Mouse (Mus musculus): Measurements from ENCODE around the gene Tpsb2. TPM values are rescaled to one million over a fixed set of nuclear protein-coding genes. Genes with fewer than 3 reads are reported as not detected.

Tpsb2 gene
- polyA plus RNA-seq (2015; fragmentation: Nextera tagmentation; extraction: Ambion mirVana), result not detected in 2 replicates

DNA sequence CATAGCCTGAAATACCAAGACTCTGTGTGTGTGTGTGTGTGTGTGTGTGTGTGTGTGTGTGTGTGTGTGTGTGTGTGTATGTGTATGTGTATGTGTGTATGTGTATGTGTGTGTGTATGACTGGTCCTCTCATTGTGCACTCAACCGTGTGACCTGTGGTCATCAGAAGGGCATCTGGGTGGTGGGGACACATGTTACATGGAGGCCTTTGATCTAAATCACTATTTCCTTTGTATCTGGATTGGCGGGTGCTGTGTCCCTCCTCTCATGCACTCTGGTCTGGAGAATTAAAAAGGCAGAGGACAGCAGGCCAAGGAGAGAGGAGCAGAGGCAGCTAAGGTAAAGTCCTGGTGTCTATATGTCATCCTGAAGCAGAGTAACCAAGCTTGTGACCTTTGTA is at the start of gene Tpsb2:
Gene Tpsb2, plus strand, starts transcription at position 301 of the 400 bp plus-strand sequence.
- ATAC-seq (ENCODE audit: extremely low read depth, insufficient number of reproducible peaks, low FRiP score, low TSS enrichment), result no peak
- H3K27ac ChIP-seq (replicated peaks), result no peak within 1 kb of the TSS
- H3K27me3 ChIP-seq (replicated peaks), result peaks cover 25% of the 10 kb centered on the region
- no peaks in the 10 kb centered on the region for H3K36me3 ChIP-seq
- no peak within 1 kb of the TSS for H3K9ac ChIP-seq
- H3K9me3 ChIP-seq, result no peaks in the 10 kb centered on the region
- H3K4me3 ChIP-seq, result no peak within 1 kb of the TSS
- no peak within 1 kb of the TSS for H3K4me2 ChIP-seq
- 64% methylated on average over 2 of the region's 2 CpGs for WGBS
- H3K4me1 ChIP-seq, result no peaks in the 10 kb centered on the region

DNA sequence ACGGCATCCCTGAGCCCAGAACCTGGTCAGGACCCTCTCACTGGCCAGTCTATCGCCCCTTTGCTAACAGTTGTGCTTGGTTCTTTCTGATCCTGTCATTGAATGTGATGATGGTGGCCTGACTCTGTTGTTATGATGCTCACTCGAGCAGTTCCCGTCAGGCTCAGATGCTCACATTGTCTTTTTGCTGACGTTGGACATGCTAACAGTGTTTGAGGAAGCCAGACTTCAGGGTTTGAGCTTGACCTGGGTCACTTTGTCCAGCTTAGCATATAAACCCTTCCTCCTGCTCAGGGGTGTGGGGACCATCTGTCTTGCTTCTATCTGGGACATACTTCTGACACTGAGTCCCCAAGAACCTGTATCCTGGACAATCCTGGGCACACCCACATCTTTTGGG is 47.8 kb upstream of the Tpsb2 start, which contains the start of gene Prss29:
Gene Prss29, plus strand, starts transcription at position 301 of the 400 bp plus-strand sequence.
- Histone ChIP-seq H3K27me3 (replicated peaks) (peaks cover 34% of the 10 kb centered on the region; the same call in 1 of the 2 replicates), H3K9me3 (no peaks in the 10 kb centered on the region), H3K27ac (replicated peaks) (no peak within 1 kb of the TSS), H3K4me2 (no peak within 1 kb of the TSS), H3K9ac (no peak within 1 kb of the TSS), H3K4me1 (no peaks in the 10 kb centered on the region), H3K36me3 (no peaks in the 10 kb centered on the region), H3K4me3 (no peak within 1 kb of the TSS)
- WGBS, result 66% methylated on average over 5 of the region's 5 CpGs
- no peak for ATAC-seq (ENCODE audit: extremely low read depth, insufficient number of reproducible peaks, low FRiP score, low TSS enrichment)

DNA sequence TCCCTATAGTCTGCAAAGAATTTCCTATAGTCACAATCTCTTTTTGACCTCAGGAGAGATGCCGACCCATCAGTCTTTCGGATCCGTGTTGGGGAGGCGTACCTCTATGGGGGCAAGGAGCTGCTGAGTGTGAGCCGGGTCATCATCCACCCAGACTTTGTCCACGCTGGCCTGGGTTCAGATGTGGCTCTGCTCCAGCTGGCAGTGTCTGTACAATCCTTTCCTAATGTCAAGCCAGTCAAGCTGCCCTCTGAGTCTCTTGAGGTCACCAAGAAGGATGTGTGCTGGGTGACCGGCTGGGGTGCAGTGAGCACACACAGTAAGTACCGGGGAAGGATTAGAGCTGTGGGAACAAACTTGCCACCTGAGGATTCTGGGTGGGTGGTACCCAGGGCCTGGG is 45.3 kb upstream of the Tpsb2 start:
- Histone ChIP-seq H3K4me2 (no peak overlapping the region), H3K9me3 (no peaks in the 10 kb centered on the region), H3K27me3 (replicated peaks) (peaks cover 39% of the 10 kb centered on the region; the same call in 1 of the 2 replicates), H3K27ac (replicated peaks) (no peak overlapping the region), H3K4me3 (no peak overlapping the region), H3K36me3 (no peaks in the 10 kb centered on the region), H3K9ac (no peak overlapping the region), H3K4me1 (no peaks in the 10 kb centered on the region)
- ATAC-seq (ENCODE audit: extremely low read depth, insufficient number of reproducible peaks, low FRiP score, low TSS enrichment), result no peak
- WGBS, result 85% methylated on average over 8 of the region's 8 CpGs

DNA sequence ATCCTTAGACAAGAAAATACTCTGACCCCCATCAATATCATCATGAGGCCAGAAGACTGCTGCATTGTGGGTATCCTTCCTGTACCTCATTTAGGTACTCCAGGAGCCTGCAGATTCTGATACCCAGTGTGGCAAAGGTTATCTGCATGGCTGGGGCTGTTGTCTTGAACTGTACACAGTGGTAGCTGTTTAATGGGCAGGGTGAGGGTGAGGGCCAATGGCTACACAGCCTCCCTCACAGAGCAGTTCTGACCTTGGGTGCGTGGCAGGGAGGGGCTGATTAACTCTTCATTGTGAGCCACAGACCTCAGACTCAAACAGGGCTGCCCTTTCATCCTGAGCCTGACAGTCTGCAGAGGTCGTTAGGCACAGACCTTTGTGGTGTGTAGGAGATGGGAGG is 43.2 kb upstream of the Tpsb2 start:
- H3K36me3 ChIP-seq, result no peaks in the 10 kb centered on the region
- no peaks in the 10 kb centered on the region for H3K4me1 ChIP-seq
- H3K4me3 ChIP-seq, result no peak overlapping the region
- no peaks in the 10 kb centered on the region for H3K9me3 ChIP-seq
- WGBS, result 14% methylated on average over 2 of the region's 2 CpGs
- H3K9ac ChIP-seq, result no peak overlapping the region
- H3K27me3 ChIP-seq (replicated peaks), result peaks cover 39% of the 10 kb centered on the region; the same call in 1 of the 2 replicates
- no peak overlapping the region for H3K4me2 ChIP-seq
- ATAC-seq (ENCODE audit: extremely low read depth, insufficient number of reproducible peaks, low FRiP score, low TSS enrichment), result no peak
- H3K27ac ChIP-seq (replicated peaks), result no peak overlapping the region

DNA sequence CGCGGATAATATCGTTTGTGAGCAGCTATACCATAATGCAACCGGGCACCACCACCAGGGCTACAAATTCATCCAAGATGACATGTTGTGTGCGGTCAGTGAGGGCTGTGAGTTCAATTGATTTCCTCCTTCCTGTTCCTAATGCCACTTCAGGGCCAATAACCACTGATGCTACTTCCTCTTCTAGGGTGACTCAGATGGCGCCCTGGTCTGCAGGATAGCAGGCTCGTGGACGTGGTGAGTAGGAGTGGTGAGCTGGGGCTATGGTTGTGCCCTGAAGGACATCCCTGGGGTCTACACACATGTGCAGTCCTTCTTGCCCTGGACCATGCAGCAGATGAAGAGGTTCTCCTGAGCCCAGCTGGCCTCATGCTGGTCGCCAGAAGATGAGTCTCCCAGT is 33.8 kb upstream of the Tpsb2 start:
- Histone ChIP-seq H3K4me1 (no peaks in the 10 kb centered on the region), H3K27me3 (replicated peaks) (peaks cover 62% of the 10 kb centered on the region), H3K4me2 (no peak overlapping the region), H3K4me3 (no peak overlapping the region), H3K27ac (replicated peaks) (no peak overlapping the region), H3K36me3 (no peaks in the 10 kb centered on the region), H3K9ac (no peak overlapping the region), H3K9me3 (no peaks in the 10 kb centered on the region)
- 59% methylated on average over 9 of the region's 9 CpGs for WGBS
- ATAC-seq (ENCODE audit: extremely low read depth, insufficient number of reproducible peaks, low FRiP score, low TSS enrichment), result no peak

DNA sequence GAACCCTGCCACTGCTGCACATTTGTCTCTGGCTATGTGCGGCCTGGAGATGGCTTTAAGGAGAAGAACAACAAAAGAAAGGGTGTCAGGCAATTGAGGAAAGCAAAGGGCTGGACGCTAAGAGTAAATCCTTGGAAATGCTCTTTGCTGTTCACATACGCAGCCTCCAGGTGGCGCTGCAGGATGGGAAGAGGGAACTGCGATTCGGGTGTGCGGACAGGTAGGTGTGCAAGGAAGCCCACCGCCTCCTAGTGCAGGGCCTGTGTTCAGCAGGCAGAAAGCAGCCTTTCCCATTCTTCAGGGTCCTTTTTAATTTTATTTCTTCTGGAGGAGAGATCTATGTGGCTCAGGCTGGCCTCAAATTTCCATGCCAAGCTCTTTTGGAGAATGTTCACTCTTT is 32.2 kb upstream of the Tpsb2 start:
- Histone ChIP-seq H3K27ac (replicated peaks) (no peak overlapping the region), H3K4me1 (no peaks in the 10 kb centered on the region), H3K9ac (no peak overlapping the region), H3K9me3 (no peaks in the 10 kb centered on the region), H3K4me2 (no peak overlapping the region), H3K4me3 (no peak overlapping the region), H3K36me3 (no peaks in the 10 kb centered on the region), H3K27me3 (replicated peaks) (peaks cover 59% of the 10 kb centered on the region)
- WGBS, result 1% methylated on average over 8 of the region's 8 CpGs
- no peak for ATAC-seq (ENCODE audit: extremely low read depth, insufficient number of reproducible peaks, low FRiP score, low TSS enrichment)

DNA sequence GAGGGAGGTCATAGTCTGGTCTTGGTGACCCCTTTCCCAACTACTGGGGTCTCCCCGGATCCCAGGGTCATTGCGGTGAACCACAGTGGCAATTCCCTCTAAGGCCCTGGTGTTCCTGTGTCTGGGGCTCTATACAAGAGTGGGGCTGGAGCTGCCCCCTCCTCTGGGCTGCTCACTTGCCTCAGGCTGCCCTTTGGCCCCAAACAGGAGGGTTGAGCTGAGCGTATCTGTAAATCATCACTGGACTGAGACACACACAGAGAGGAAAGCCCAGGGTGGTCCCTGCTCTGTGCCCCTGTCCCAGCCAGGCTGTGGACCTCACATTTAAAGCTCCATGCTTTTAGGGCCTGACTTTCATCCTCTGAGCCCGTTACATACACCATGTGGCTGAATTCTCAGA is 27.9 kb upstream of the Tpsb2 start:
- no peak for ATAC-seq (ENCODE audit: extremely low read depth, insufficient number of reproducible peaks, low FRiP score, low TSS enrichment)
- H3K4me2 ChIP-seq, result no peak overlapping the region
- H3K9me3 ChIP-seq, result no peaks in the 10 kb centered on the region
- no peaks in the 10 kb centered on the region for H3K4me1 ChIP-seq
- no peak overlapping the region for H3K9ac ChIP-seq
- no peak overlapping the region for H3K27ac ChIP-seq (replicated peaks)
- WGBS, result 79% methylated on average over 4 of the region's 4 CpGs
- no peaks in the 10 kb centered on the region for H3K36me3 ChIP-seq
- peaks cover 21% of the 10 kb centered on the region for H3K27me3 ChIP-seq (replicated peaks)
- no peak overlapping the region for H3K4me3 ChIP-seq

DNA sequence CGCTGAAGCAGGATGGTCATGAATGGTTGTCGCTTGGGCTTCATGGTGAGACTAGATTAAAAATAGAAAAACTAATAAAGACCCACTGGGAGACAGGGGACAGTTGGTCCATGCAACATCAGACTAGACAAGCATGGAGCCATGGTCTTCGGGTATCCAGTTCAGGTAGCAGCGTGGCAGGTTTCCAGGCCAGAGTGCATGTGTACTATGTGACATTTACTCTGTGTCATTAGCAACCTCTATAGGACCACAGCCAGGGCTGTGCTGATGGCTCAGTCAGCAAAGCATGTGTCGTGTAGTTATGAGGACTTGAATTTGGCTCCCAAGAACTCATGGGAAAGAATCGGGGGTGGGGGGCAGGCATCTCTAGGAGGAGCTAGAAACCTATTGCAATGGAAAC is 26.1 kb upstream of the Tpsb2 start:
- Histone ChIP-seq H3K9me3 (no peaks in the 10 kb centered on the region), H3K4me3 (no peak overlapping the region), H3K27me3 (replicated peaks) (peaks cover 7% of the 10 kb centered on the region; the same call in 1 of the 2 replicates), H3K9ac (no peak overlapping the region), H3K36me3 (no peaks in the 10 kb centered on the region), H3K4me2 (no peak overlapping the region), H3K27ac (replicated peaks) (no peak overlapping the region), H3K4me1 (no peaks in the 10 kb centered on the region)
- ATAC-seq (ENCODE audit: extremely low read depth, insufficient number of reproducible peaks, low FRiP score, low TSS enrichment), result no peak
- WGBS, result 77% methylated on average over 6 of the region's 6 CpGs

DNA sequence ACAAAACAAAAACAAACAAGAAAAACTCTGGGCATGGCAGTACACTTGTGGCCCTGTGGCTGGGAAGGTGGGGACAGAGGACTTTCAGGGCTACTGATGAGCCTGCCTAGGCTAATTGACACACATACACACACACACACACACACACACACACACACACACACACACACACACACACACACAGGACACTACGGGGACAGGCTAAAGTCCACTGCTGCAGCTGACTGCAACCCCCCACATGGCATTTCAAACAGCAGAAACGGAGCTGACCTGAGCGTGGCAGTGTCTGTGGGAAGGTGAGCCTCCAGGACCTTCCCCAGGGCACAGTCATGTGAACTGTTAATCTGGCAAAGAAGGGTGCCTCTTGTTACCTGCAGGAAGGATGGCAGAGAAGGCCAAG is 24.6 kb upstream of the Tpsb2 start:
- Histone ChIP-seq H3K36me3 (no peaks in the 10 kb centered on the region), H3K27ac (replicated peaks) (no peak overlapping the region), H3K4me1 (no peaks in the 10 kb centered on the region), H3K4me2 (no peak overlapping the region), H3K9ac (no peak overlapping the region), H3K9me3 (no peaks in the 10 kb centered on the region), H3K4me3 (no peak overlapping the region), H3K27me3 (replicated peaks) (peaks cover 9% of the 10 kb centered on the region; the same call in 1 of the 2 replicates)
- no peak for ATAC-seq (ENCODE audit: extremely low read depth, insufficient number of reproducible peaks, low FRiP score, low TSS enrichment)
- 65% methylated on average over 3 of the region's 3 CpGs for WGBS

DNA sequence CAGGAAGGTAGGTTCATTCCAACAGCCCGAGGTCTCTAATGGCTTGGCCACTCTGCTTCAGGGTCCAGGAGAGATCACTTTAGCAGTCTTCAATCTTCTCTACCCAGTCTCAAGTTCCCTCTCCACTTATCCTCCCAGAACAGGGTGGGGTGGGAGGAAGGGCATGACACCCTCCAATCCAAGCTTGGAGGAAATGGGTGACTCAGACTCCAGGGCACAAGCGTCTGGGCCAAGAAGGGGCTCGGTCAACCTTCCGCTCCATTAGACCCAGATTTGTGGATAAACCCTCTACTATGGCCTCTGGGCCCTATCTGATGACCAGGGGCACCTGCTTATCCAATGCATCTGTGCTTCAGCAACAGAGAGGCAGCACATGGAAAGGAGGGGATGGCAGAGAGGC is 20.6 kb upstream of the Tpsb2 start, which contains the start of gene Tpsab1:
Gene Tpsab1, minus strand, starts transcription at position 101 of the 400 bp plus-strand sequence.
- Histone ChIP-seq H3K4me2 (no peak within 1 kb of the TSS), H3K36me3 (no peaks in the 10 kb centered on the region), H3K27ac (replicated peaks) (no peak within 1 kb of the TSS), H3K9ac (no peak within 1 kb of the TSS), H3K4me1 (no peaks in the 10 kb centered on the region), H3K27me3 (replicated peaks) (peaks cover 11% of the 10 kb centered on the region; the same call in 1 of the 2 replicates), H3K9me3 (no peaks in the 10 kb centered on the region), H3K4me3 (no peak within 1 kb of the TSS)
- WGBS, result 81% methylated on average over 4 of the region's 4 CpGs
- ATAC-seq (ENCODE audit: extremely low read depth, insufficient number of reproducible peaks, low FRiP score, low TSS enrichment), result no peak

DNA sequence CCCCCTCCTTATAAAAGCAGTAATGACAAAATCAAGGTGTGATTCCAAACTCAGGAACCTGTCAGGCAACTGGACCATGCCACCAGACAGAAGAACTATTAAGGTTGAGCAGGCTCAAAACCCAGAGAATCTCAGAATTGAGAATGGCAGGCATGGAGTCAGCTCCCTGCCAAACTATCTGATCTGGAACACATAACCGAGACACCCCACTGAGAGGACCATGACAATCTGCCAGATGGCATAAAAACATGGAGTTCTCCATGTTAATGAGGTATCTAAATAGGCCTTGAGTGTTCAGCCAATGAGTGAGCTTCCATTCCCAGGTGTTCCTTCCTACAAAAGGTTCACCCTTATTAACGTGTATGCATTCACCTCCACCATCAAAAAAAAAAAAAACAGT is 4.8 kb upstream of the Tpsb2 start:
- WGBS, result 57% methylated on average over 2 of the region's 2 CpGs
- Histone ChIP-seq H3K4me2 (no peak overlapping the region), H3K27ac (replicated peaks) (no peak overlapping the region), H3K27me3 (replicated peaks) (peaks cover 16% of the 10 kb centered on the region), H3K36me3 (no peaks in the 10 kb centered on the region), H3K4me1 (no peaks in the 10 kb centered on the region), H3K9me3 (no peaks in the 10 kb centered on the region), H3K9ac (no peak overlapping the region), H3K4me3 (no peak overlapping the region)
- ATAC-seq (ENCODE audit: extremely low read depth, insufficient number of reproducible peaks, low FRiP score, low TSS enrichment), result no peak

DNA sequence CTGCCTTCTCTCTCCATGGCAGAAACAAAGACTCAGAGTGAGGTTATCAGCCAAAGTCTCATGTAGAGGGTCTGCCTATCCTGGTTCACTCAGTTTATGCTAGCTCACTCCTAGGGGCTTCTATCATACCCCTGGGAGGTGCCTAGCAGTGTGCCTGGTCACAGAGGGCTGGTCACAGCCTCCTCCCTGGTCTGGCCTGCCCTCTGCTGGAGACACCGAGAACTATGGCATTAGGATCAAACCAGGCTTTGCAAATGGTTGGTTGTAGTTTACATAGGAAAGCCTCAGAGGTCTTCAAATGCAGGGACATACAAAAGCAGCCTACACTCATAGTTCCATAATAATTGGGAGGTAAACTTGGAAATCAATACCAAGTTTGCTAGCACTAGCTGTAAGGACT is 2.4 kb upstream of the Tpsb2 start:
- Histone ChIP-seq H3K4me2 (no peak overlapping the region), H3K9me3 (no peaks in the 10 kb centered on the region), H3K4me1 (no peaks in the 10 kb centered on the region), H3K4me3 (no peak overlapping the region), H3K27ac (replicated peaks) (no peak overlapping the region), H3K9ac (no peak overlapping the region), H3K27me3 (replicated peaks) (peaks cover 25% of the 10 kb centered on the region), H3K36me3 (no peaks in the 10 kb centered on the region)
- ATAC-seq (ENCODE audit: extremely low read depth, insufficient number of reproducible peaks, low FRiP score, low TSS enrichment), result no peak
- WGBS, result 6% methylated on average over 1 of the region's 1 CpGs

Data from heart, embryonic 13.5 days (tissue).